Mouse (Mus musculus) neural tube, embryonic 13.5 days (tissue): ENCODE measurements around the gene Il2. TPM values are rescaled to one million over a fixed set of nuclear protein-coding genes. Genes with fewer than 3 reads are reported as not detected.

Source experiments
- ATAC-seq: fragments of 200-750 bp; cut with Nextera tagmentation; 2 replicates; pipeline ENCODE4 v1.8.0; 2017; ENCODE audit warnings: low read depth, mild to moderate bottlenecking, moderate TSS enrichment, moderate library complexity
- H3K27ac ChIP-seq: fragments of 300-500 bp; sonication (generic); replicated peaks from 2 replicates; pipeline ENCODE4 v1.5.1; 2015; ENCODE audit warnings: moderate library complexity, mild to moderate bottlenecking, inconsistent platforms
- H3K27me3 ChIP-seq: fragments of 300-500 bp; sonication (generic); 2 replicates; pipeline ENCODE4 v1.6.1; 2015; ENCODE audit warnings: mild to moderate bottlenecking, inconsistent platforms
- H3K36me3 ChIP-seq: fragments of 300-500 bp; sonication (generic); 2 replicates; pipeline ENCODE4 v1.6.1; 2015; ENCODE audit warnings: mild to moderate bottlenecking, inconsistent platforms
- H3K4me1 ChIP-seq: fragments of 300-500 bp; sonication (generic); replicated peaks from 2 replicates; pipeline ENCODE4 v1.6.1; 2015; ENCODE audit warnings: inconsistent platforms
- H3K4me2 ChIP-seq: fragments of 300-500 bp; sonication (generic); 2 replicates; pipeline ENCODE4 v1.6.1; 2015; ENCODE audit warnings: inconsistent platforms, mild to moderate bottlenecking, moderate library complexity
- H3K4me3 ChIP-seq: fragments of 300-500 bp; sonication (generic); 2 replicates; pipeline ENCODE4 v1.5.1; 2015; ENCODE audit warnings: mild to moderate bottlenecking, inconsistent platforms
- H3K9ac ChIP-seq: fragments of 300-500 bp; sonication (generic); 2 replicates; pipeline ENCODE4 v1.6.1; 2015; ENCODE audit warnings: moderate library complexity, mild to moderate bottlenecking, inconsistent platforms
- H3K9me3 ChIP-seq: fragments of 300-500 bp; sonication (generic); 2 replicates; pipeline ENCODE4 v1.6.1; 2016; ENCODE audit warnings: inconsistent platforms
- WGBS: fragments of 180-500 bp; shearing (Covaris S2); methylation state at CpG from one replicate; pipeline ENCODE4 v1.1.7; 2015; 5-methylcytosine and 5-hydroxymethylcytosine counted together
- polyA plus RNA-seq: library from polyadenylated mRNA; unstranded; fragments of >200 nt; fragmentation: Nextera tagmentation; extraction: Ambion mirVana; gene quantifications from 2 replicates; pipeline ENCODE4 v1.2.1, GENCODE M21; 2015

The Il2 gene
- polyA plus RNA-seq, 1 experiment from 2014 or later, result 0.42 TPM

GRCm38 (mm10) chr3:37141827-37142226 lies 16.1 kb upstream of the Il2 start:
- no peaks in the 10 kb centered on the region for H3K4me1 ChIP-seq
- no peak overlapping the region for H3K4me3 ChIP-seq
- no peaks in the 10 kb centered on the region for H3K36me3 ChIP-seq
- no peaks in the 10 kb centered on the region for H3K27me3 ChIP-seq
- H3K9me3 ChIP-seq, result no peaks in the 10 kb centered on the region
- no peak for ATAC-seq
- H3K9ac ChIP-seq, result no peak overlapping the region
- H3K27ac ChIP-seq, result no peak overlapping the region
- WGBS, result 89% methylated on average over 2 of the region's 2 CpGs
- H3K4me2 ChIP-seq, result no peak overlapping the region

GRCm38 (mm10) chr3:37140168-37140906 lies 14.6 kb upstream of the Il2 start:
- 86% methylated on average over 6 of the region's 6 CpGs for whole genome bisulfite sequencing
- Histone ChIP-seq H3K27ac (no peak overlapping the region), H3K9ac (no peak overlapping the region), H3K9me3 (no peaks in the 10 kb centered on the region), H3K36me3 (no peaks in the 10 kb centered on the region), H3K27me3 (no peaks in the 10 kb centered on the region), H3K4me3 (no peak overlapping the region), H3K4me2 (no peak overlapping the region), H3K4me1 (no peaks in the 10 kb centered on the region)
- no peak for ATAC-seq

GRCm38 (mm10) chr3:37139192-37139591 lies 13.4 kb upstream of the Il2 start:
- Histone ChIP-seq H3K9ac (no peak overlapping the region), H3K27me3 (no peaks in the 10 kb centered on the region), H3K9me3 (no peaks in the 10 kb centered on the region), H3K4me2 (no peak overlapping the region), H3K4me3 (no peak overlapping the region), H3K27ac (no peak overlapping the region), H3K4me1 (no peaks in the 10 kb centered on the region), H3K36me3 (no peaks in the 10 kb centered on the region)
- WGBS, result 86% methylated on average over 3 of the region's 3 CpGs
- no peak for ATAC-seq

- no peak overlapping the region for H3K9ac ChIP-seq
- H3K4me3 ChIP-seq, result no peak overlapping the region
- ATAC-seq, result no peak
- WGBS, result 83% methylated on average over 4 of the region's 4 CpGs
- H3K36me3 ChIP-seq, result no peaks in the 10 kb centered on the region
- H3K4me1 ChIP-seq, result no peaks in the 10 kb centered on the region
- no peak overlapping the region for H3K27ac ChIP-seq
- H3K27me3 ChIP-seq, result no peaks in the 10 kb centered on the region
- H3K4me2 ChIP-seq, result no peak overlapping the region
- no peaks in the 10 kb centered on the region for H3K9me3 ChIP-seq
These were observed 11.5 kb upstream of the Il2 start for GRCm38 (mm10) chr3:37137231-37137630.

GRCm38 (mm10) chr3:37129063-37129462 lies 3.3 kb upstream of the Il2 start:
- WGBS, result 63% methylated on average over 2 of the region's 2 CpGs
- Histone ChIP-seq H3K9ac (no peak overlapping the region), H3K4me3 (no peak overlapping the region), H3K36me3 (no peaks in the 10 kb centered on the region), H3K4me2 (no peak overlapping the region), H3K4me1 (no peaks in the 10 kb centered on the region), H3K27me3 (no peaks in the 10 kb centered on the region), H3K9me3 (no peaks in the 10 kb centered on the region), H3K27ac (no peak overlapping the region)
- ATAC-seq, result no peak

GRCm38 (mm10) chr3:37128269-37128668 lies 2.5 kb upstream of the Il2 start:
- H3K4me2 ChIP-seq, result no peak overlapping the region
- H3K9me3 ChIP-seq, result no peaks in the 10 kb centered on the region
- no peak for ATAC-seq
- H3K27me3 ChIP-seq, result no peaks in the 10 kb centered on the region
- no peaks in the 10 kb centered on the region for H3K36me3 ChIP-seq
- H3K4me1 ChIP-seq, result no peaks in the 10 kb centered on the region
- H3K9ac ChIP-seq, result no peak overlapping the region
- H3K4me3 ChIP-seq, result no peak overlapping the region
- no peak overlapping the region for H3K27ac ChIP-seq
- WGBS, result 60% methylated on average over 4 of the region's 4 CpGs

- no peak overlapping the region for H3K4me3 ChIP-seq
- no peaks in the 10 kb centered on the region for H3K9me3 ChIP-seq
- no peak overlapping the region for H3K4me2 ChIP-seq
- H3K27ac ChIP-seq, result no peak overlapping the region
- H3K4me1 ChIP-seq, result no peaks in the 10 kb centered on the region
- ATAC-seq, result no peak
- no peaks in the 10 kb centered on the region for H3K36me3 ChIP-seq
- H3K9ac ChIP-seq, result no peak overlapping the region
- no peaks in the 10 kb centered on the region for H3K27me3 ChIP-seq
- WGBS, result 81% methylated on average over 4 of the region's 4 CpGs
These were observed 403 bp upstream of the Il2 start for GRCm38 (mm10) chr3:37126162-37126561.

GRCm38 (mm10) chr3:37090721-37091120 lies 35.0 kb downstream of the Il2 start:
- H3K27me3 ChIP-seq, result no peaks in the 10 kb centered on the region
- H3K4me2 ChIP-seq, result no peak overlapping the region
- H3K4me1 ChIP-seq, result no peaks in the 10 kb centered on the region
- H3K4me3 ChIP-seq, result no peak overlapping the region
- no peak for ATAC-seq
- no peaks in the 10 kb centered on the region for H3K36me3 ChIP-seq
- H3K9me3 ChIP-seq, result no peaks in the 10 kb centered on the region
- no peak overlapping the region for H3K9ac ChIP-seq
- H3K27ac ChIP-seq, result no peak overlapping the region

GRCm38 (mm10) chr3:37084860-37085259 lies 40.9 kb downstream of the Il2 start:
- H3K9me3 ChIP-seq, result no peaks in the 10 kb centered on the region
- H3K36me3 ChIP-seq, result no peaks in the 10 kb centered on the region
- no peaks in the 10 kb centered on the region for H3K4me1 ChIP-seq
- H3K9ac ChIP-seq, result no peak overlapping the region
- H3K27ac ChIP-seq, result no peak overlapping the region
- 92% methylated on average over 4 of the region's 4 CpGs for WGBS
- H3K4me2 ChIP-seq, result no peak overlapping the region
- no peak for ATAC-seq
- H3K27me3 ChIP-seq, result no peaks in the 10 kb centered on the region
- no peak overlapping the region for H3K4me3 ChIP-seq

GRCm38 (mm10) chr3:37073211-37073610 lies 52.5 kb downstream of the Il2 start:
- Histone ChIP-seq H3K9me3 (peaks cover 11% of the 10 kb centered on the region; the same call in 1 of the 2 replicates), H3K27me3 (no peaks in the 10 kb centered on the region), H3K4me2 (no peak overlapping the region), H3K36me3 (no peaks in the 10 kb centered on the region), H3K27ac (no peak overlapping the region), H3K9ac (no peak overlapping the region), H3K4me3 (no peak overlapping the region), H3K4me1 (no peaks in the 10 kb centered on the region)
- ATAC-seq, result no peak

Other genes with a start within 250 kb of the Il2 start
- 0.28 TPM in 1 of 2 replicates, not detected in the other for gene Adad1, start 62.4 kb downstream of the Il2 start, polyA plus RNA-seq
- gene Il21, start 106.7 kb upstream of the Il2 start, polyA plus RNA-seq, result not detected in 2 replicates
- 4.1 and 4.3 TPM in 2 replicates for gene Bbs12, start 186.6 kb upstream of the Il2 start, polyA plus RNA-seq
- gene Cetn4, start 186.7 kb upstream of the Il2 start, polyA plus RNA-seq, result 3.1 and 3.3 TPM in 2 replicates
- 0.74 and 0.88 TPM in 2 replicates for gene Fgf2, start 222.4 kb upstream of the Il2 start, polyA plus RNA-seq